Mouse (Mus musculus): ENCODE measurements around the gene Ywhag. TPM values are rescaled to one million over a fixed set of nuclear protein-coding genes. Genes with fewer than 3 reads are reported as not detected.

Gene Ywhag
- 121 and 148 TPM in 2 replicates for polyA plus RNA-seq (2012; ENCODE audit: insufficient read depth, low replicate concordance)

DNA sequence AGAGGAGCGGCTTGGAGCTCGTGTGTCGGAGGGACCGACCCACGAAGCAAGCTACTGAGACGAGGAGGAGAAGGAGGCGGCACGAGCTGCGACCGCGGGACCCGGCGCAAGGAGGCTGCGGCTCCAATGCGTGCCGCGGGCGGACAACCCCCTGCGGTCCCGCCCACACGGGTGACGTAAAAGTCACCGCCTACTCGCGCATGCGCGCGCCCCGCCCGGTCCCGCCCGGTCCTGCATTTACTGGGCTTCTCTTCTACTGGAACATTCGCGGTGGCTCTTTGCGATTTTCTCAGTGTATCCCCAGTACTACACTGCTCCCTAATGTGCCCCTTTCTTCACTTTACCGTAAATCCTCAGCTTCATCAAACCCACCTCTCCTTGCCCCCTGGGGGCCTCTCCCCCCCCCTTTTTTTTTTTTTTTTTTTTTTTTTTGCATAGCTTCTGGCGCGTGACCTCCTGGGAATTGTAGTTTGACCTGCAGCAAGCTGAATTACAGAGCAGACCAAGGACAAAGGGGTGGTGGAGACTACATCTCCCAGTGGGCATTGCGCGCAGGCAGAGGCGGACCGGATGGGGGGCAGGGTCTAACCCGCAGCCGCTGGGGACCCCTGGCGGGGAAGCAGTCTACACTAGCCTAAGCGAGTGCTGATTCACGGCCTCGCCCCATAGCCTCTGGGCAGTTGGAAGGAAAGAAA, at the start of gene Ywhag:
Ywhag (minus strand) TSS at position 136 of the 695 bp plus-strand sequence.
- H3K4me3 ChIP-seq (replicated peaks): peak within 1 kb of the TSS; percentile 100
- no peaks in the 10 kb centered on the region for H3K27me3 ChIP-seq (replicated peaks)
- H3K4me1 ChIP-seq: peaks cover 40% of the 10 kb centered on the region
- TF ChIP-seq GATA1 (IDR thresholded peaks at IDR 0.05; ENCODE audit: borderline replicate concordance, low read length) (no peak), FLI1 (IDR thresholded peaks at IDR 0.05; ENCODE audit: low read length) (no peak)
- peaks cover 29% of the 10 kb centered on the region for H3K36me3 ChIP-seq (replicated peaks; ENCODE audit: low read length)
- no peaks in the 10 kb centered on the region for H3K9me3 ChIP-seq

GRCm38 (mm10) chr5:135982398-135982797, 48.0 kb upstream of the Ywhag start:
- Histone ChIP-seq H3K9me3 (no peaks in the 10 kb centered on the region), H3K4me3 (replicated peaks) (no peak overlapping the region), H3K4me1 (peaks cover 5% of the 10 kb centered on the region; the same call in 1 of the 2 replicates), H3K27me3 (replicated peaks) (peaks cover 33% of the 10 kb centered on the region), H3K36me3 (replicated peaks; ENCODE audit: low read length) (no peaks in the 10 kb centered on the region)
- TF ChIP-seq GATA1 (IDR thresholded peaks at IDR 0.05; ENCODE audit: borderline replicate concordance, low read length) (no peak), FLI1 (IDR thresholded peaks at IDR 0.05; ENCODE audit: low read length) (no peak)

GRCm38 (mm10) chr5:135979904-135980303, 45.5 kb upstream of the Ywhag start, which contains the start of gene Zp3:
Gene Zp3 (plus strand): TSS chr5:135980099.
- TF ChIP-seq FLI1 (IDR thresholded peaks at IDR 0.05; ENCODE audit: low read length): no peak
- TF ChIP-seq GATA1 (IDR thresholded peaks at IDR 0.05; ENCODE audit: borderline replicate concordance, low read length): no peak
- Histone ChIP-seq H3K9me3 (no peaks in the 10 kb centered on the region), H3K4me1 (peaks cover 11% of the 10 kb centered on the region), H3K27me3 (replicated peaks) (peaks cover 31% of the 10 kb centered on the region), H3K4me3 (replicated peaks) (no peak within 1 kb of the TSS), H3K36me3 (replicated peaks; ENCODE audit: low read length) (no peaks in the 10 kb centered on the region)

GRCm38 (mm10) chr5:135979381-135979780, 45.0 kb upstream of the Ywhag start:
- Histone ChIP-seq H3K27me3 (replicated peaks) (peaks cover 33% of the 10 kb centered on the region), H3K4me1 (peaks cover 13% of the 10 kb centered on the region), H3K9me3 (no peaks in the 10 kb centered on the region), H3K4me3 (replicated peaks) (no peak overlapping the region), H3K36me3 (replicated peaks; ENCODE audit: low read length) (no peaks in the 10 kb centered on the region)
- TF ChIP-seq GATA1 (IDR thresholded peaks at IDR 0.05; ENCODE audit: borderline replicate concordance, low read length): no peak

- H3K4me3 ChIP-seq (replicated peaks): no peak overlapping the region
- TF ChIP-seq FLI1 (IDR thresholded peaks at IDR 0.05; ENCODE audit: low read length): no peak
- no peak for TF ChIP-seq GATA1 (IDR thresholded peaks at IDR 0.05; ENCODE audit: borderline replicate concordance, low read length)
- H3K36me3 ChIP-seq (replicated peaks; ENCODE audit: low read length): no peaks in the 10 kb centered on the region
- peaks cover 22% of the 10 kb centered on the region for H3K27me3 ChIP-seq (replicated peaks)
- no peaks in the 10 kb centered on the region for H3K9me3 ChIP-seq
- peaks cover 13% of the 10 kb centered on the region for H3K4me1 ChIP-seq
Measured at GRCm38 (mm10) chr5:135975893-135976668, 41.7 kb upstream of the Ywhag start.

- TF ChIP-seq FLI1 (IDR thresholded peaks at IDR 0.05; ENCODE audit: low read length): no peak
- no peak for TF ChIP-seq GATA1 (IDR thresholded peaks at IDR 0.05; ENCODE audit: borderline replicate concordance, low read length)
- Histone ChIP-seq H3K27me3 (replicated peaks) (peaks cover 16% of the 10 kb centered on the region), H3K4me3 (replicated peaks) (no peak within 1 kb of the TSS), H3K4me1 (peaks cover 13% of the 10 kb centered on the region), H3K9me3 (no peaks in the 10 kb centered on the region), H3K36me3 (replicated peaks; ENCODE audit: low read length) (no peaks in the 10 kb centered on the region)
Measured at GRCm38 (mm10) chr5:135974365-135974764, 39.9 kb upstream of the Ywhag start, which contains the start of gene Ssc4d. Gene Ssc4d (minus strand): TSS chr5:135974531.

- TF ChIP-seq GATA1 (IDR thresholded peaks at IDR 0.05; ENCODE audit: borderline replicate concordance, low read length) (no peak), FLI1 (IDR thresholded peaks at IDR 0.05; ENCODE audit: low read length) (no peak)
Measured at GRCm38 (mm10) chr5:135971876-135972275, 37.5 kb upstream of the Ywhag start.

GRCm38 (mm10) chr5:135970247-135970646, 35.8 kb upstream of the Ywhag start:
- H3K4me1 ChIP-seq: peaks cover 19% of the 10 kb centered on the region
- H3K4me3 ChIP-seq (replicated peaks): no peak overlapping the region
- H3K9me3 ChIP-seq: no peaks in the 10 kb centered on the region
- no peaks in the 10 kb centered on the region for H3K36me3 ChIP-seq (replicated peaks; ENCODE audit: low read length)
- peaks cover 17% of the 10 kb centered on the region for H3K27me3 ChIP-seq (replicated peaks)
- no peak for TF ChIP-seq GATA1 (IDR thresholded peaks at IDR 0.05; ENCODE audit: borderline replicate concordance, low read length)
- no peak for TF ChIP-seq FLI1 (IDR thresholded peaks at IDR 0.05; ENCODE audit: low read length)

More at GRCm38 (mm10) chr5:135971876-135972275, 37.5 kb upstream of the Ywhag start:
- Histone ChIP-seq H3K4me1 (peaks cover 22% of the 10 kb centered on the region), H3K9me3 (no peaks in the 10 kb centered on the region), H3K4me3 (replicated peaks) (no peak overlapping the region), H3K27me3 (replicated peaks) (peaks cover 15% of the 10 kb centered on the region), H3K36me3 (replicated peaks; ENCODE audit: low read length) (no peaks in the 10 kb centered on the region)

- Histone ChIP-seq H3K4me1 (peaks cover 18% of the 10 kb centered on the region), H3K9me3 (no peaks in the 10 kb centered on the region), H3K4me3 (replicated peaks) (no peak overlapping the region), H3K36me3 (replicated peaks; ENCODE audit: low read length) (no peaks in the 10 kb centered on the region), H3K27me3 (replicated peaks) (peaks cover 13% of the 10 kb centered on the region)
- no peak for TF ChIP-seq GATA1 (IDR thresholded peaks at IDR 0.05; ENCODE audit: borderline replicate concordance, low read length)
- TF ChIP-seq FLI1 (IDR thresholded peaks at IDR 0.05; ENCODE audit: low read length): no peak
Measured at GRCm38 (mm10) chr5:135968781-135969180, 34.4 kb upstream of the Ywhag start.

DNA sequence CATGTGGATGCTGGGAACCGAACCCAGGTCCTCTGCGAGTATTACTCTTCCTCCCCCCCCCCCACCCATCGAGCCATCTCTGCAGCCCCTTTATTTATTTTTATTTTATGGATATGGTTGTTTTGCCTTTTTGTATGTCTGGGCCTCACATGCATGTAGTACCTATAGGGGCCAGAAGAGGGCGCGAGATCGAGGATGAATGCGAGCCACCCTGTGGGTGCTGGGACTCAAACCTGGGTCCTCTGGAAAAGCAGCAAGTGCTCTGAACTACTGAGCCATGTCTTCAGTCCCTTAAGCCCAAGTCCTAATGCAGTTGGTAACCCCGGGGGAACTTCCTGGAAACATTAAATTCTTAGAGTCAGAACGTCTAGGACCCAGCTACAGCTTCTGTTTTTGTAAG, 32.5 kb upstream of the Ywhag start:
- Histone ChIP-seq H3K4me1 (peaks cover 29% of the 10 kb centered on the region), H3K4me3 (replicated peaks) (no peak overlapping the region), H3K27me3 (replicated peaks) (peaks cover 7% of the 10 kb centered on the region), H3K36me3 (replicated peaks; ENCODE audit: low read length) (no peaks in the 10 kb centered on the region), H3K9me3 (no peaks in the 10 kb centered on the region)
- TF ChIP-seq FLI1 (IDR thresholded peaks at IDR 0.05; ENCODE audit: low read length) (no peak), GATA1 (IDR thresholded peaks at IDR 0.05; ENCODE audit: borderline replicate concordance, low read length) (no peak)
